Mouse (Mus musculus): ENCODE data around the gene Pnlip. TPM values are rescaled to one million over a fixed set of nuclear protein-coding genes. Genes with fewer than 3 reads are reported as not detected.

Pnlip gene
- polyA plus RNA-seq, 1 experiment = not detected

DNA sequence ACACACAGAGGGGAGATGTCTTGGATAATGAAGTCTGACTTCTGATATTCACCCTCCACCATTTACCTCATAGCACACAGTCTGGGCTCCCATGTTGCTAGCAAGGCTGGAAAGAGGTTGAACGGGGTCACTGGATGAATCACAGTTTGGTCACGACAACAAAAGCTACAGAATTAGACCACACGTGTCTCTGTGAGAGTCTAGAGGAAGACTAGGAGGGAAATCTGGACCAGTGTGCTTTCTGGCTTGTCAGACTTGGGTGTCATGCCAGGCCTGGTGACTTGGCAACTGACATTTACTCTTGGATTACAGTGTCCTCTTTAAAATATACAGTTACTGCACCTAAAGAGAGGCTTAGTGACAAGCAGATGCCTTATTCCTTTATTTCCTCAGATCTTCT is 56.3 kb downstream of the Pnlip start:
- no peak overlapping the region for H3K27ac ChIP-seq (ENCODE audit: insufficient read depth, low read depth, low read length)
- H3K4me3 ChIP-seq (ENCODE audit: insufficient read depth, low read length) = no peak overlapping the region
- no peaks in the 10 kb centered on the region for H3K4me1 ChIP-seq (ENCODE audit: control insufficient read depth, insufficient read depth, low read length)
- TF ChIP-seq CTCF (IDR thresholded peaks at IDR 0.05; ENCODE audit: low read depth, low read length) = no peak
- TF ChIP-seq POLR2A (IDR thresholded peaks at IDR 0.05; ENCODE audit: borderline replicate concordance, low read depth, low read length) = no peak

GRCm38 (mm10) chr19:58717925-58718324 is 65.6 kb downstream of the Pnlip start:
- H3K4me1 ChIP-seq (ENCODE audit: control insufficient read depth, insufficient read depth, low read length) = no peaks in the 10 kb centered on the region
- TF ChIP-seq POLR2A (IDR thresholded peaks at IDR 0.05; ENCODE audit: borderline replicate concordance, low read depth, low read length) (no peak), CTCF (IDR thresholded peaks at IDR 0.05; ENCODE audit: low read depth, low read length) (no peak)
- H3K27ac ChIP-seq (ENCODE audit: insufficient read depth, low read depth, low read length) = no peak overlapping the region
- H3K4me3 ChIP-seq (ENCODE audit: insufficient read depth, low read length) = no peak overlapping the region

GRCm38 (mm10) chr19:58720439-58720838 is 68.1 kb downstream of the Pnlip start:
- no peak overlapping the region for H3K27ac ChIP-seq (ENCODE audit: insufficient read depth, low read depth, low read length)
- H3K4me1 ChIP-seq (ENCODE audit: control insufficient read depth, insufficient read depth, low read length) = no peaks in the 10 kb centered on the region
- H3K4me3 ChIP-seq (ENCODE audit: insufficient read depth, low read length) = no peak overlapping the region
- TF ChIP-seq POLR2A (IDR thresholded peaks at IDR 0.05; ENCODE audit: borderline replicate concordance, low read depth, low read length) (no peak), CTCF (IDR thresholded peaks at IDR 0.05; ENCODE audit: low read depth, low read length) (no peak)

DNA sequence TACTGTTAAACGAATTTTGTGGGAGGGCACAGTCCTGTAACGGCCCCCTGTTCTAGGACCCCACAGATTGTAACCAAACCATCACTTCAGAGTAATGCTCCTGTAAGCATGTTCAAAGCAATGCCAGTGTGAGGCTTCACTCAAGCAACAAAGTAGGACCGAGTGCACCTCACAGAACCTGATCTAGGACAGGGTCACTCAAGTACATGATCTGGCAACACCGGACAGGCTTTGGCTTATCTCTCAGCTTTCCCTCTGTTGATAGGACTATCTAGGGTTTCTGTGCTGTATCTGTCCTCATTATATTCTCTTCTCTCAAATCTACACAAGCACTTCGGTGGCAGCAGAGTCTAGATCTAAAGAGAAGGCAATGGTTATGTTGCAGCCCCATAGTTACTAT is 74.3 kb downstream of the Pnlip start:
- TF ChIP-seq POLR2A (IDR thresholded peaks at IDR 0.05; ENCODE audit: borderline replicate concordance, low read depth, low read length) (no peak), CTCF (IDR thresholded peaks at IDR 0.05; ENCODE audit: low read depth, low read length) (no peak)
- Histone ChIP-seq H3K4me3 (ENCODE audit: insufficient read depth, low read length) (no peak overlapping the region), H3K4me1 (ENCODE audit: control insufficient read depth, insufficient read depth, low read length) (no peaks in the 10 kb centered on the region), H3K27ac (ENCODE audit: insufficient read depth, low read depth, low read length) (no peak overlapping the region)

- Histone ChIP-seq H3K4me3 (ENCODE audit: insufficient read depth, low read length) (no peak overlapping the region), H3K4me1 (ENCODE audit: control insufficient read depth, insufficient read depth, low read length) (no peaks in the 10 kb centered on the region)
These were observed 75.5 kb downstream of the Pnlip start for GRCm38 (mm10) chr19:58727756-58728155.

GRCm38 (mm10) chr19:58728445-58729031 is 76.2 kb downstream of the Pnlip start, which contains the start of gene Pnliprp1:
Gene Pnliprp1, plus strand, starts transcription at chr19:58728887.
- no peaks in the 10 kb centered on the region for H3K4me1 ChIP-seq (ENCODE audit: control insufficient read depth, insufficient read depth, low read length)
- H3K27ac ChIP-seq (ENCODE audit: insufficient read depth, low read depth, low read length) = no peak within 1 kb of the TSS
- no peak within 1 kb of the TSS for H3K4me3 ChIP-seq (ENCODE audit: insufficient read depth, low read length)
- TF ChIP-seq POLR2A (IDR thresholded peaks at IDR 0.05; ENCODE audit: borderline replicate concordance, low read depth, low read length) = no peak
- no peak for TF ChIP-seq CTCF (IDR thresholded peaks at IDR 0.05; ENCODE audit: low read depth, low read length)

More at GRCm38 (mm10) chr19:58727756-58728155, 75.5 kb downstream of the Pnlip start:
- no peak overlapping the region for H3K27ac ChIP-seq (ENCODE audit: insufficient read depth, low read depth, low read length)
- no peak for TF ChIP-seq CTCF (IDR thresholded peaks at IDR 0.05; ENCODE audit: low read depth, low read length)
- TF ChIP-seq POLR2A (IDR thresholded peaks at IDR 0.05; ENCODE audit: borderline replicate concordance, low read depth, low read length) = no peak

Other genes starting within 250 kb of the Pnlip start
- gene Gfra1, start 196.6 kb upstream of the Pnlip start, polyA plus RNA-seq (2012; ENCODE audit: insufficient read depth, insufficient read length, missing spikeins) = not detected in 2 replicates
- gene Ccdc172, start 140.5 kb upstream of the Pnlip start, polyA plus RNA-seq (2012; ENCODE audit: insufficient read depth, insufficient read length, missing spikeins) = not detected in 2 replicates
- not detected in 2 replicates for gene Pnliprp1, start 76.4 kb downstream of the Pnlip start, polyA plus RNA-seq (2012; ENCODE audit: insufficient read depth, insufficient read length, missing spikeins)
- not detected in 2 replicates for gene Pnliprp2, start 107.2 kb downstream of the Pnlip start, polyA plus RNA-seq (2012; ENCODE audit: insufficient read depth, insufficient read length, missing spikeins)
- gene 1700019N19Rik, start 142.0 kb downstream of the Pnlip start, polyA plus RNA-seq (2012; ENCODE audit: insufficient read depth, insufficient read length, missing spikeins) = not detected in 2 replicates

All from bone marrow macrophage, adult 2 months (primary cell).